Mouse (Mus musculus): ENCODE data around the gene Cyb5r4.
"Not testable (repeated sequence)": the region's sequence is repeated elsewhere in the genome, so short reads cannot be mapped to it uniquely, and the experiment has no call there.

Cyb5r4 gene

DNA sequence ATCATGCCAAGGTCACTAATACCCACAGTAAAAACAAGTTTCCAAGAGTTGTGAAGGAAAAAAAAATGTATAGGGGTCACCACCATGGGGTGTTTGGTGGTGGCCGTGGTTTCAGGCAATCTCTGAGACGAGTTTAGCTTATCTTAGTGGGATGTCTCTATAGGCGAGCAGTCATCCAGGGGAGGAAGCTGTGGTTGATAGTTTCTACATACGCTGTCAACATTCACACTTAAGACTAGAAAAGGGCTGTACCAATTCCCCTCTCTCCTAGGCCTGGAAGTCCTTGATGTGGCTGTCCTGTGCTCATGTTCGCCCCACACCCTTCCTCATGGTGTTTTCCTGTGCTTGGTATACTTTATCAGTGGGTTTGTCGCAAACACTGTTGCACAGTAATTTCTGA, 4.0 kb downstream of the Cyb5r4 start:
- no peak for DNase-seq (ENCODE audit: low spot score)

DNA sequence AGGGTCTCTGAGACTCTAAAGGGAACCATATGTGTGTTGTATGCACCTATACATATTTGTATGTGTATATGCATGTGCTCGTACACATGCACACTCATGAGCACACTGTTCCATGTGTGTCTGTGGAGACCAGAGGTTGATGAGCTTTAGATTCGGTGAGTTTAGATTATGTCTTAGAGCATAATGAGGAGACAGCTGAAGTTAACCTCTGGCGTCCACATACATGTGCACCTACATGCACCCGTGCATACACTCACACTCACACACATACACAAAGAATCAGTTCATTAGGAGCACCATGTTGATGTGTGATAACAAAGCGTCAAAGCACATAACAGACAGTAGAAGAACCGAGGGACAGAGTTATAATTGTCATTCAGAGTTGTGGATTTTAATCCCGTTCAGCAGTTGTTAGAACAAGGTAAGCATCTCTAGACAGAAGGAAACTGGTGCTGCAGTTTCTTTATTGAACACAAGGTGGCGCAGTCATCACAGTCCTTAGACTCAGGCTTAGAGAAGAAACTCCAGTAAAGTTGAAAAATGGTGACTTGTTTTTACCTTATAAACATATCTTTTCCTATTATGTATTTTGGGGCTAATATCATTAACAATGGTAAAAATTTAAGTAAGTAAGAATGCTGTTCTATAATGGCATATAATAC, 5.7 kb downstream of the Cyb5r4 start:
- no peak for DNase-seq (ENCODE audit: low spot score)

DNA sequence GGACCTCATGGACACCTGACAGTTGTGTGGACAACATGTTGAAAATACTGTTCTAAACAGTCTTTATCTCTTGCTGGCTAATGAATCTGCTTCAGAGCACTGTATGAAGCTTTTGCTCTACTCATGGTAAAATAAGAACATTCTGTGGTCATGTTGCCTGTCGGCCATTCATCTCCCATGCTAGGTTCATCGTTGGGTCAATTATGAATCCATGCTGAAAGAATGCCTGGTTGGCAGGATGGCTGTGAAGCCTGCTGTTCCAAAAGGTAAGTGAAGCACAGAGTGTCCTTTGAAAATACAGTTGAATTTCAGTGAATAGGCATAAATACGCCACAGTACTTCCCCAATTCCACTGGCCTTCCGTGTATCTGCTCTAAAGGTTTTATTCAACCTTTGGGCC, 10.4 kb downstream of the Cyb5r4 start:
- no peak for DNase-seq (ENCODE audit: low spot score)

DNA sequence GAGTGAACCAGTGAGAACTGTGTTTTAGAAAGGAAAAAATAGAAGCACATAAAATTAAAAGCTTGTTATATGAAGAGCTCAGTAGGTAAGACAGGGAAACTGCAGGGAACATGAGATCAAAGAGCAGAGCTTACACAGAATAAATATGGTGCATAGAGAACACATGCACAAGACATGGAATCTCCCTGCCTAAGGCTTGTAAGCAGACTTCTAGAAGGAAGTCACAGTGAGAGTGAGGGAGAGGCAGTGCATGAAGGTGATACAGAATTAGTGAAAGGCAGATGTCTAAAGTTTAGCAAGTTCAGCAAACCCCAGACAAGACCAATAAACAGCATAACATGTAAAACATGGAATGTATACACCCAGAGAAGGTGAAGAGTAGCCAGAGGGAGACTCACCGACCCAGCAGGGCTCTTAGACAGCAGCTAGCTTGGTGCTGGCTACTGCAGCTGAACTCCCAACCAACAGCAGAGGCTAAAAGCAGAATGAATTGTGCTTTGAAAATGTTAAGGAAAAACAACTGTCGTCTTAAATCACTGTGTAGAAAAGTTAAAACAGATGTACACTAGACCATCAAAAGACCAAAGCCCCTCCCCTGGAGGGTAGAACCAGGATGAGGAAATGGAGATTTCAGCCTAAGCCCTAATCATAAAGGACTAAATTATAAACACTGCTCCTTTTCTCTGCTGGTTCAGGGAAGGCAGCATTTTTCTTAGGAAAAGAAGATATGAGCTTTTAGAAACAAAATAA, 13.2 kb downstream of the Cyb5r4 start:
- no peak for DNase-seq (ENCODE audit: low spot score)

DNA sequence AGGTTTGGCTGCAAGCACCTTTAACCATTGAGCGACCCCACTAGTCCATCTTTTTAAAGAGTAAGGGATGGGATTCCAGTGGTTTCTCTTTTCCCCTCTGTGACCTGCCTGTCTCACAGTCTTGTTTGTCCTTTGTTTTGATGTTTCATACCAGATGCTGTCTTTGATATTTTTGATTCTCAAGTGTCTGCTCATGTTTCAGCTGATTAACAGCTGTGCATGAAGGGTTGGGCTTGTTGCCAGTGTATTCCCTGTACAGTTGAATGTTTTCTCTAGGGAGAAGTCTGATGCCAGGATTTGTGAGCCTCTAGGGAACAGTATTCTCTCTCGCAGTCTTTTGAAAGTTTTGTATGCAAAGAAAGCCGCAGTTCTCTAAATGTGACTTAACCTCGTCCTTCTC, 27.6 kb downstream of the Cyb5r4 start:
- no peak for DNase-seq (ENCODE audit: low spot score)

DNA sequence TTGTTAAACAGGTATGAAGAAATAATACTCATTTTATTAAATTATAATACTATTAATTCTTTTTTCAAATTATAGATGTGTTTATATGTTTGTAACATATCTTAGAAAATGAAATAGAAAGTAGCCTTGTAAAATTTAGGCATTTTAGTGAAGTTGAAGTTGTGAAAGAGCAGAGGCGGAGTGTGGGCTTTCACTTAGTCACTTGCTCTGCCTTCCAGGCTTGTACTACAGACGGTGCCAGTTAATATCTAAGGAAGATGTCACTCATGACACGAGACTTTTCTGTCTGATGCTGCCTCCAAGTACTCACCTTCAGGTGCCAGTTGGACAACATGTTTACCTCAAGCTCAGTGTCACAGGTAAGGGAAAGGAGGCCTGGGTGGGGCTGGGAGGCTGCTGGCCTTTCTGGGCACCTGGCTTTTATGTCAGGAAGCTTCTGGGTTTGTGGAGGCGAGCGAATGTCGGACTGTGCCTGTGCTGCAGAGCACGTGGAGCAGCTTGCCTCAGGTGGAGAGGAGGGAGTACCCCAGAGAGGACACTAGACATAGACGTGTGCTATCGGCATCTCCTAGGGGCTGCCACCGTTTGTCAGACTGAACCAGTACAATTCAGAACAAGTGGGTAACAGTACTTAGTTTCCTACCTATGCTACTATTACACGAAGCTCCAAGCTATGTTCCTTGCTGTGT, 33.9 kb downstream of the Cyb5r4 start:
- no peak for DNase-seq (ENCODE audit: low spot score)

DNA sequence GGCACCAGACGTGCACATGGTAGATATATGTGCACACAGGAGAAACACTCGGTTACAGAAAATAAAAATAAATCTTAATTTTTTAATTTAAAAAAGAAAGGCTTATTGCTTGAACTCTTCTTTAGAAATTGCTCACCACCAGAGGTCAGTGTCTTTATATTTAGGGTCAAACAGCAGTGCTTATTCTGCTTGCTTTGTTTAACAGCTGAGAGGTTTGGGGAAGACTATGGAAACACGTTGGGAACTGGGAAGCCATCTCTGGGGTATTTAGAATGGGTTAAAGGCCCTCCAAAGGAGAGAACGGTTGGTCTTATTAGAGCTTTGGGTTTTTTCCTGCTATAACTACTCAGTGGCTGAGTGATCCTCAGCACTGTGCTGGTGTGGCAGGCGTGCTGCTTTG, 40.5 kb downstream of the Cyb5r4 start:
- no peak for DNase-seq (ENCODE audit: low spot score)

DNA sequence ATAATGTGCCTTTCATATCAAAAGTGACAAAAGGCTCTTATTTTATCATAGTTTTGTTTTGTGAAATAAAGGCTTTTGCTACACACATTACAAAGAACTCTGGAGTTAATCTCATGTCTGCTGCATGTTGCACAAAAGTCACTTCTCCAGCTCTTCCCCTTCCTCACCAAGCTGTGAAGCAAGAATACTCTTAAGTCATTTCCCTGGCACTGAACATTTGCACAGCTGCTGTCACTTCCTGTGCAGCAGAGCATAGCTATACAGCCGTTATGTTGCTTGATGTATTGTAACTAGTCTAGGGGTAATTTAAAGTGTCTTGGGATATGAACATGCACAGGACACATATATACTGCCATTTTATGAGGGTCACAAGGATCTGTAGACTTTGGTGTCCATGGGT, 46.3 kb downstream of the Cyb5r4 start:
- no peak for DNase-seq (ENCODE audit: low spot score)

DNA sequence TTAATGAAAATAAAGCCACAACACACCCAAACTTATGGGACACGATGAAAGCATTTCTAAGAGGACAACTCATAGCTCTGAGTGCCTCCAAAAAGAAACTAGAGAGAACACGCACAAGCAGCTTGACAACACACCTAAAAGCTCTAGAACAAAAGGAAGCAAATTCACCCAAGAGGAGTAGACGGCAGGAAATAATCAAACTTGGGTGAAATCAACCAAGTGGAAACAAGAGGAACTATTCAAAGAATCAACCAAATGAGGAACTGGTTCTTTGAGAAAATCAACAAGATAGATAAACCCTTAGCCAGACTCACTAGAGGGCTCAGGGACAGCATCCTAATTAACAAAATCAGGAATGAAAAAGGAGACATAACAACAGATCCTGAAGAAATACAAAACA, 49.8 kb downstream of the Cyb5r4 start:
- not testable (repeated sequence) for DNase-seq (ENCODE audit: low spot score)

DNA sequence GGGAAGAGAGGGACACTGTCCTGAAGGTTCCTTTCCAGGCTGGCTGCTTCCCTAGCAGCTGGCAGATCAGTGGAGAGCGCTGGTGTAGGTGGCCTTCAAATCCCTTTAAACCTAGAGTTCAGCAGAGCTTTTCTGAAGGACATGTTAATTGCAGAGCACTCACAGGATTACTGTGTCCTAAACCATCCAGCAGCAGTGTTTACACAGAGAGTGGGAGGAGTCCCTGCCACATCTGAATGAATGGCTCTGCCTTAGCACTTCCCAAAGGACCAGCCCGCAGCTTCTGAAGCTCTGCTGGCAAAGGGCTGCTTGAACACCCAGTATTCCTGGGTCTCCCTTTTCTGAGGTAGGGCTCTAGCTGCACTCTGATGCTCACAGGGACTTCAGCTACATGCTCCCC, 56.1 kb downstream of the Cyb5r4 start:
- no peak for DNase-seq (ENCODE audit: low spot score)

DNA sequence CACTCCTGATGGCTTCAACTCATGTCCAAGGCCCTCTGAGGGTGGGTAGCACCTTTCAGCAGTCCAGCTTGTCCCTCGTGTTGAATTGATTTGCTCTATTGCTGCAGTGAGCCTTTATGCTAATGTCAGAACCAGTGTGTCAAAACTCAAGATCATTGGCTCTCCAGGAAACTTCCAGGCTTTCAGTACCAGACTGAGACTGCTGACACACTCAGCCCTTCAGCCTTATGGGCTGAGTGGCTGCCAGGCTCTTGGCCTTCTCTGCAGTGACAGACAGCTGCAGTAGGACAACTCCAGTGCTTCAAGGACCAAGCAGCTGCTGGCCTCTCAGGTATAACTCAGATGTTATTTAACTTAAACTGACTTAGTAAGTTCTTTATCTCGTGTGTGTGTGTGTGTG, 57.7 kb downstream of the Cyb5r4 start:
- no peak for DNase-seq (ENCODE audit: low spot score)

DNA sequence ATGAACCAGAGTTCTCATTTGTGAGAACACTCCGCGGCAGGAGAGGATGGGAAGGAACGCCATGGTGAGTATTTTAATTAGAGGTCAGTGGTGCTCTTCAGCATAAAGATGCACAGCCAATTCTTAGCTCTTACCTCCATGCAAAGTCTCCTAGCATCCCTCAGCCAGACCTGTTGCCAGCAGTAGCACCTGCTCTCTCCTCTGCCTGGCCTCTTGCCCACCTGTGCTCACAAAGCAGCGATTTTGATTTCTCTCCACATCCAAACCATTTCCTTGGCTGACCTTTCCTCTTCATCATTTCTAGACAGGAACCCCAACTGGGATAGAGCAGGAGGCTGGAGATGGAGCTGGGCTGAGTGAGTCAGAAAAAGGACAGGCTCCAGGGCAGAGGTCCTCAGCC, 65.2 kb downstream of the Cyb5r4 start:
- no peak for DNase-seq (ENCODE audit: low spot score)

DNA sequence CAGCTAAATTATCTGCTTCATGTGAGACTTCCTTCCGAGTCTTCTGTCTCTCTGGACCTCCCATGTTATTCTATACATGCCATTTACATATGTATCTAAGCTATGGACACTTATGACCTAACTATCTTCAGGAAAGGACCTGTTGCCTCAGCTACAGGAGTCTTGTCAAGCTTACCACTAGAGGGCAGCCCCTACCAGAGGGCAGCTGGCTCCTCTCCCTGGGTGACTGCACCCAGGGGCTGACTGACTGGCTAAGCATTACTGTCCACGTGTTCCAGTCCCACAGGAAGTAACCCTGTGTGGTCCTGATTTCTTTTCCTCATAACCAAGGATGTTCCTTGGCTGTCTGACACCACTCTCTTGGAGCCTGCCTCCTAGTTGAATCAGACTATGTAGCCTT, 76.2 kb downstream of the Cyb5r4 start:
- DNase-seq (ENCODE audit: low spot score) = peak; percentile 2

DNA sequence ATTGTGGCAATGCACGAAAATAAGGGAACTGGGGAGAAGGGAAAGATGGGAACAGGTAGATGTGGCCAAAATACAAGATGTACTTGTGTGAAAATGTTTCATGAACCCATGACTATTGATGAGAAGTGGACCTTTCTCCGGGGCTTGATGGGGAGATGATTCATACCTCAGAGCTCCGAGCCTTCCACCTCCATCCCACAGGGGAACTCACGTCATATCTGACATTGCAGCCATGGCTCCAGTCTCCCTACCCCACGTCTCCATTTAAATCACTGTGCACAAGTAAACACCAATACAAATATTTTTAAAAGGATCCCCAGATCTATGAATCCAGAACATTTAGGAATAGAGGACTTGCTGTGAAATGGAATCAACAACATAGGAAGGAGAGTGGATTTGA, 93.2 kb downstream of the Cyb5r4 start:
- no peak for DNase-seq (ENCODE audit: low spot score)

DNA sequence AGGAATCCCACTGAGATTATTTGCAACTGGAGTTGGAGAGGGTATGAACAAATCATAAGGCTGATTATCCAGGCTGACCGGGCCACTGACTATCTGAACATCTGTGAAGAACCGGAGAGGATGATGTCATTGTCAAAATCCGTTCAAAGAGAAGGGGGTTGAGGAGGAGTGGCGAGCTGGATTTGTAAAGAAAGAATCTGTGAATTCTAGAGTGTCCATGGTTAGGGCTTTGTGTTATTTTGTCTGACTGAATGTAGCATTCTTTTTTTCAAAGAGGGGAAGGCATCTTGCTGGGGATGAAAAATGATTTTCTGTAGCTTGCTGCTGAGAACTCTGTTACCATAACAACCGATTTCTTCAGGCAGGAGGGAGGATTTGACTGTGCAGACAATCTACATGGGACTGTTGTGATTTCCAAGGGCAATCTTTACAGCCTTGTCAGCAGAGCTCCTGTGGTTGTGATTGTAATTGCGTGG, 93.7 kb downstream of the Cyb5r4 start:
- DNase-seq (ENCODE audit: low spot score) = no peak

DNA sequence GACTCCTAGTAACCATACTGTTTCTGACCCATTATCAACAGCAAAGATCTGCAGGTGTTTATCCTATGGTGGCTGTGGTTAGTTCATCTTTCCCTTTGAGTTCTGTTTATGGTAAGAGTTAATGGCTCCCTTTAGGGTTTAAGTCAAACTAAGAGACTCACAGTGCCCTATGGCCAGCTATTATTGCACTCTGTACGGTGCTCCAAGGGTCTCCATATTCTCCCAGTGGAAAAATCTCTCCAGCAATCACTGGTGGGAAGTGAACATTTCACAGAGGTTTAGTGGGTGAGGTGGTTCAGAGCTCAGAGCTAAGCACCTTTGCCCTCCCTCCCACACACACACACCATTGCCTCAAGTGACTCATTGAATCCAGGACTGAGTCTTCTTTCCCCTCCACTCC, 94.2 kb downstream of the Cyb5r4 start:
- DNase-seq (ENCODE audit: low spot score) = no peak

DNA sequence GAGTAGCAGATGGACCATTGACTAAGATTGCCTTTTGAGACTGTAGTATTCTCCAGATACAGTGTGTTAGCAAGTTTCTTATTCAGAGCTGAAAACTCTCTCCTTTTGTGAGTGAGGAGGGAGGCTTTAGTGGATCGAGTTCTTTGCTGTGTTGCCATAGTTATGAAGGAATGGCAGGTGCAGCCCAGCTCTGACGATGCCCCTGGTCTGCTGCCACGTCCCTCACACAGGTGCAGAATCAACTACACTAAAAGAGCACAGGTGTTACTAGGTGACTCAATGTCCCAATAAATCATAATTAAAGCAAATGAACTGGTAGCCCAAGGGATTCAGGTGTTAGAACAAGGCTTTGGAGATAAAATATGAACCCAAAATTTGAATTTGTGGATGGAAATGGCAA, 97.2 kb downstream of the Cyb5r4 start:
- no peak for DNase-seq (ENCODE audit: low spot score)

DNA sequence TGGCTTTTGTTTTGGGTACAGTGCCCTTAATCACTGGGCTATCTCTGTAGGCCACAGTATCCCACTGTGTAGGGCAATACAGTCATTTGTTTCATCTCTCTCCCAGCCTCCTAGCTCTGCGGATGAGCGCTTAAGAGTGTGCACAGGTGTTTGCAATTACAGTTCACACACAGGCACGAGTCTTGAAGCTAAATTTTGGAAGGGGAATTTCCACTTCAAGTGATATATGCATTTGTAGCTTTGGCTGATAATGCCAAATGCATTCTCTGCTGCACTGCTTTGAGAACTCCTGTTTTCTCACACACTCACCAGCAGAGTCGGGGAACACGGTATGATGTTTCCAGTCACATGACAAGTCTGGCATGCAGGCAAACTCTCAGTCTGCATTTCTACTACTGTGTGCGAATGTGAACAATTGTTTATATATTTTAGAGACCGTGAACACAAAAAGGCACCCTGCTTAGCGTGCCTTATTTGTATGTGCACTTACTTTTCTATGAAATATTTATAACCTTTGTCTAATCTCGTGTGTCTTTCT, 100.2 kb downstream of the Cyb5r4 start:
- DNase-seq (ENCODE audit: low spot score) = no peak

DNA sequence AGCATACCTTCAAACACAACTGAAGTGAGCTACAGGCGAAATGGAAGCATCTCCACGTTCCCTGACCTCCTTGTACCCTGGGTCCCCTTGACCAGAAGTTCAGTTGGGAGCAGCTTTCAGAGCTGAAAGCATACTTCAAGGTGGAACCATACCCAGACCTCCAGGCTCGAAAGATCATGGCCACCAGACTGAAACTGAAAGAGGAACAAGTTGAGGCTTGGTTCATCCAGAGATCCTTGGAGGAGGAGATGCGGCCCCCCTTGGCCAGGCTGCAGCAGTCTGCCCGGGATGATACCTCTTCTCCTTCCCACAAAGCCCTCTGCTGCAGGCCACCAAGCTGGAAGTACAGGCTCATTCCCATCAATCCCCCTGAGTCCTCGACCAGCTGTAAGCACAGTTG, 105.2 kb downstream of the Cyb5r4 start:
- DNase-seq (ENCODE audit: low spot score) = not testable (repeated sequence)

All from ovary, adult 18-20 months (tissue).